Mouse (Mus musculus): ENCODE measurements around the gene Arhgap45.

GRCm38 (mm10) chr10:80035148-80035547 lies 18.7 kb downstream of the Arhgap45 start:
- no peak for TF ChIP-seq CTCF (conservative IDR thresholded peaks at IDR 0.05; ENCODE audit: low read length)
- no peak for TF ChIP-seq POU5F1 (IDR thresholded peaks at IDR 0.05; ENCODE audit: borderline replicate concordance, low read length)
